Mouse (Mus musculus): ENCODE results near the gene Slc36a4.

Slc36a4 gene

GRCm38 (mm10) chr9:15721226-15721833 lies 11.8 kb downstream of the Slc36a4 start:
- DNase-seq (ENCODE audit: extremely low spot score, low read depth, low spot score) = no peak

GRCm38 (mm10) chr9:15722506-15722905 lies 13.0 kb downstream of the Slc36a4 start:
- no peak for DNase-seq (ENCODE audit: extremely low spot score, low read depth, low spot score)

GRCm38 (mm10) chr9:15727168-15727567 lies 17.6 kb downstream of the Slc36a4 start:
- DNase-seq (ENCODE audit: extremely low spot score, low read depth, low spot score) = no peak

GRCm38 (mm10) chr9:15731758-15732748 lies 22.5 kb downstream of the Slc36a4 start:
- no peak for DNase-seq (ENCODE audit: extremely low spot score, low read depth, low spot score)

- no peak for DNase-seq (ENCODE audit: extremely low spot score, low read depth, low spot score)
Measured at GRCm38 (mm10) chr9:15734056-15734866, 24.7 kb downstream of the Slc36a4 start.

- no peak for DNase-seq (ENCODE audit: extremely low spot score, low read depth, low spot score)
Measured at GRCm38 (mm10) chr9:15734867-15735131, 25.3 kb downstream of the Slc36a4 start.

GRCm38 (mm10) chr9:15737522-15737921 lies 28.0 kb downstream of the Slc36a4 start:
- DNase-seq (ENCODE audit: extremely low spot score, low read depth, low spot score) = no peak

- no peak for DNase-seq (ENCODE audit: extremely low spot score, low read depth, low spot score)
Measured at GRCm38 (mm10) chr9:15741428-15741827, 31.9 kb downstream of the Slc36a4 start.

- DNase-seq (ENCODE audit: extremely low spot score, low read depth, low spot score) = no peak
Measured at GRCm38 (mm10) chr9:15741931-15742330, 32.4 kb downstream of the Slc36a4 start.

GRCm38 (mm10) chr9:15745985-15746607 lies 36.6 kb downstream of the Slc36a4 start:
- no peak for DNase-seq (ENCODE audit: extremely low spot score, low read depth, low spot score)

- peak; percentile 24 for DNase-seq (ENCODE audit: extremely low spot score, low read depth, low spot score)
Measured at GRCm38 (mm10) chr9:15746636-15747035, 37.1 kb downstream of the Slc36a4 start.

- DNase-seq (ENCODE audit: extremely low spot score, low read depth, low spot score) = no peak
Measured at GRCm38 (mm10) chr9:15748383-15748782, 38.8 kb downstream of the Slc36a4 start.

GRCm38 (mm10) chr9:15759318-15759717 lies 49.8 kb downstream of the Slc36a4 start:
- DNase-seq (ENCODE audit: extremely low spot score, low read depth, low spot score) = no peak

GRCm38 (mm10) chr9:15766379-15766778 lies 56.8 kb downstream of the Slc36a4 start:
- no peak for DNase-seq (ENCODE audit: extremely low spot score, low read depth, low spot score)

GRCm38 (mm10) chr9:15766821-15767220 lies 57.3 kb downstream of the Slc36a4 start:
- DNase-seq (ENCODE audit: extremely low spot score, low read depth, low spot score) = no peak

GRCm38 (mm10) chr9:15772766-15773165 lies 63.2 kb downstream of the Slc36a4 start:
- no peak for DNase-seq (ENCODE audit: extremely low spot score, low read depth, low spot score)

- DNase-seq (ENCODE audit: extremely low spot score, low read depth, low spot score) = no peak
Measured at GRCm38 (mm10) chr9:15773426-15773825, 63.9 kb downstream of the Slc36a4 start.

GRCm38 (mm10) chr9:15774911-15775310 lies 65.4 kb downstream of the Slc36a4 start:
- peak; percentile 49 for DNase-seq (ENCODE audit: extremely low spot score, low read depth, low spot score)

- no peak for DNase-seq (ENCODE audit: extremely low spot score, low read depth, low spot score)
Measured at GRCm38 (mm10) chr9:15781936-15782335, 72.4 kb downstream of the Slc36a4 start.

- DNase-seq (ENCODE audit: extremely low spot score, low read depth, low spot score) = no peak
Measured at GRCm38 (mm10) chr9:15786192-15786591, 76.7 kb downstream of the Slc36a4 start.

GRCm38 (mm10) chr9:15786610-15787009 lies 77.1 kb downstream of the Slc36a4 start:
- no peak for DNase-seq (ENCODE audit: extremely low spot score, low read depth, low spot score)

Measured in hindlimb bud, embryonic 11.5 days (tissue).